Mouse (Mus musculus): ENCODE results near the gene Zic1. TPM values are rescaled to one million over a fixed set of nuclear protein-coding genes. Genes with fewer than 3 reads are reported as not detected.

The Zic1 gene
- not detected for polyA plus RNA-seq (2017; shearing (Covaris generic))

DNA sequence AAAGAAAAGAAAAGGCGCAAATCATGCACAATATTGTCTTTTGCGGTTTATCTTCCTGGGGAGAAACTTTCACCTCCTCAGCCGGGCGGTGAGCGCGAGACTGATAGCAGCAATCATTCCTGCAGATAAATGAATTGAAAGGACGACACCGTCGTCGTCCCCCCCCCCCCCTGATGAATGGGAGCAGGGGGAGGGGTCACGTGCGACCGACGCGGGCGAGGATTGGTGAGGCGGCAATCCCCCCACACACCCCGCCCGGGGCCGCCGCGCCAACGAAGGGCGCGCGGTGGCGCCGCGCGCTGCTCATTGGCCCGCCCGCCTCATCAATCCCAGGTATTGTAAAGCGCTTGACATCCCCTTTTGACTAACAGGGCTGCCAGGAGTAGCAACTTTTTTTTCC lies at the start of gene Zic1:
Gene Zic1 (minus strand): TSS at position 147 of the 400 bp plus-strand sequence.

DNA sequence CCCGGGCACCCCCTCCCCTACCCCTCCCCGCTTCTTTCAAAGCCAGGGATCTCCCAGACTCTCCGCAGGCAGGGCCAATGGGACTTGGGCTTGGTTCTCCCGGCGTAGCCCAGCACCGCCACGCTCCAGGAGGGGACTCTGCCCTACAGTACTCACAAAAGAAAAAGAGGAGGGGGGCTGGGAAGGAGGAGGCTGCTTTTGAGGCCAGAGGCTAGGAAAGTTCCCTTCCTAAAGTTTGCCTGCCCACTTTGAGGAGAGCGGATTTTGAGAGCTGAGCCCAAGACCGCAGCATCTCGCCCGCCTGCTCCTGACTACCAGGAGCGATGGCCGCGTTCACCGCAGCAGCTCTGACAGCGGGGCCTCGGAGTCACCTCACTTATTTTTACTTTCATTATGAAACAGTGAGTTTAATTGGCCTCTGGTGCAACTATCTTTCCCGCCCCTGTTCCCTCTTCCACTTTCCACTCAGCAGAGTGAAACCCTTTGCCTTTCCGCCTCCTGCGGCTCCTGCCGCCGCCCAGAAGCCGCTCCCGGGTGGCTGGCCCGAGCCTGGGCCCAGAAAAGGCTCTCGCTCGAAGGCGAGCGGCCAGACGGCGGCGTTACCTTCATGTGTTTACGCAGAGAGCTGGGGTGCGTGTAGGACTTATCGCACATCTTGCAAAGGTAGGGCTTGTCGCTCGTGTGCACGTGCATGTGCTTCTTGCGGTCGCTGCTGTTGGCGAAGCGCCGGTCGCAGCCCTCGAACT lies 3.6 kb downstream of the Zic1 start, which contains the start of gene Zic4:
Gene Zic4 (plus strand): TSS at position 558 of the 746 bp plus-strand sequence.

Other genes starting within 250 kb of the Zic1 start
- 0.23 TPM for gene Zic4, start 3.4 kb downstream of the Zic1 start, polyA plus RNA-seq (2017; shearing (Covaris generic))

All from CD4-positive, CD25-positive, alpha-beta regulatory T cell (primary cell).